ENCODE assay signal across 8 mouse cellular contexts in genomic region chr1:194588711-194589451, GRCm38 (mm10). TPM values are rescaled to one million over a fixed set of nuclear protein-coding genes. Genes with fewer than 3 reads are reported as not detected.
DNase-seq lines count a peak whose midpoint lies in the region; ATAC-seq lines count a peak whose summit lies in the region.

No protein-coding gene starts in this region.

- DNase-seq in heart, adult 11 months, result peak; percentile 83
- DNase-seq in heart, adult 9 months (ENCODE audit: low spot score in 2 of 2), result no peak
- DNase-seq in ovary, postnatal 36 days (ENCODE audit: low spot score), result peak; percentile 58
- no peak for DNase-seq in ovary, postnatal 14 days (ENCODE audit: low spot score)
- DNase-seq in fibroblast of lung, adult 2 months (ENCODE audit: low read depth), result peak; percentile 59
- DNase-seq in kidney, postnatal 4 days, result peak; percentile 54 to 65
- no peak for DNase-seq in MN1 (ENCODE audit: low spot score)

- no peak for ATAC-seq in erythroblast, adult 5-6 weeks (replicated peaks; ENCODE audit: low FRiP score, poor library complexity, severe bottlenecking)

RNA-seq across cellular contexts. Expression of gene Plxna2, which starts 29.1 kb away (rescaled TPM):
- 1.3 TPM in 1 of 2 replicates, not detected in the other for total RNA-seq in erythroblast, adult 5-6 weeks (2015; ENCODE audit: low replicate concordance)
- total RNA-seq in erythroblast, adult 5-6 weeks (2017; ENCODE audit: low replicate concordance), result 0.09 TPM in 1 of 2 replicates, not detected in the other

Comparison
In these comparisons a context has a peak if more than half of its experiments do, and no peak if none do; other contexts are left out.
1. DNase-seq: peak in heart, adult 11 months (single experiment), ovary, postnatal 36 days (single experiment), fibroblast of lung, adult 2 months (single experiment) and kidney, postnatal 4 days (2 of 2); none in heart, adult 9 months (0 of 2), ovary, postnatal 14 days (single experiment) and MN1 (single experiment).